Mouse (Mus musculus): ENCODE results near the gene St3gal3. TPM values are rescaled to one million over a fixed set of nuclear protein-coding genes. Genes with fewer than 3 reads are reported as not detected.

The St3gal3 gene
- polyA plus RNA-seq, 1 experiment from 2014 or later, result 9.3 TPM

GRCm38 (mm10) chr4:118019218-118019617 is 115.5 kb downstream of the St3gal3 start:
- DNase-seq (no peak), ATAC-seq (ENCODE audit: low FRiP score, low TSS enrichment) (no peak)
- Histone ChIP-seq H3K27ac (replicated peaks; ENCODE audit: low read depth, low read length) (no peak overlapping the region), H3K4me1 (ENCODE audit: control insufficient read depth, insufficient read depth, low read length) (0 out of 2 replicates have a peak, but pooled peaks cover 4% of the 10 kb centered on the region), H3K4me3 (replicated peaks; ENCODE audit: low read depth, low read length) (no peak overlapping the region), H3K9me3 (ENCODE audit: control insufficient read depth, low read length) (no peaks in the 10 kb centered on the region), H3K27me3 (ENCODE audit: control insufficient read depth, insufficient read depth, low read length) (no peaks in the 10 kb centered on the region), H3K9ac (replicated peaks; ENCODE audit: low read length) (no peak overlapping the region), H3K4me2 (ENCODE audit: low read length) (no peak overlapping the region), H3K36me3 (ENCODE audit: control insufficient read depth, insufficient read depth, low read length) (no peaks in the 10 kb centered on the region)
- 74% methylated on average over 5 of the region's 5 CpGs for WGBS

- DNase-seq (no peak), ATAC-seq (ENCODE audit: low FRiP score, low TSS enrichment) (no peak)
- no peaks in the 10 kb centered on the region for H3K9me3 ChIP-seq (ENCODE audit: control insufficient read depth, low read length)
- H3K4me1 ChIP-seq (ENCODE audit: control insufficient read depth, insufficient read depth, low read length), result 0 out of 2 replicates have a peak, but pooled peaks cover 4% of the 10 kb centered on the region
- H3K27me3 ChIP-seq (ENCODE audit: control insufficient read depth, insufficient read depth, low read length), result no peaks in the 10 kb centered on the region
- no peak overlapping the region for H3K9ac ChIP-seq (replicated peaks; ENCODE audit: low read length)
- 83% methylated on average over 16 of the region's 16 CpGs for WGBS
- H3K4me3 ChIP-seq (replicated peaks; ENCODE audit: low read depth, low read length), result no peak overlapping the region
- no peak overlapping the region for H3K27ac ChIP-seq (replicated peaks; ENCODE audit: low read depth, low read length)
- H3K36me3 ChIP-seq (ENCODE audit: control insufficient read depth, insufficient read depth, low read length), result 0 out of 2 replicates have a peak, but pooled peaks cover 4% of the 10 kb centered on the region
- no peak overlapping the region for H3K4me2 ChIP-seq (ENCODE audit: low read length)
Observed at GRCm38 (mm10) chr4:118017021-118017805, 117.5 kb downstream of the St3gal3 start.

- H3K4me2 ChIP-seq (ENCODE audit: low read length), result no peak overlapping the region
- H3K27ac ChIP-seq (replicated peaks; ENCODE audit: low read depth, low read length), result no peak overlapping the region
- no peak overlapping the region for H3K9ac ChIP-seq (replicated peaks; ENCODE audit: low read length)
- H3K36me3 ChIP-seq (ENCODE audit: control insufficient read depth, insufficient read depth, low read length), result 0 out of 2 replicates have a peak, but pooled peaks cover 4% of the 10 kb centered on the region
- 0 out of 2 replicates have a peak, but pooled peaks cover 4% of the 10 kb centered on the region for H3K4me1 ChIP-seq (ENCODE audit: control insufficient read depth, insufficient read depth, low read length)
- 79% methylated on average over 10 of the region's 10 CpGs for WGBS
- ATAC-seq (ENCODE audit: low FRiP score, low TSS enrichment), result no peak
- no peaks in the 10 kb centered on the region for H3K27me3 ChIP-seq (ENCODE audit: control insufficient read depth, insufficient read depth, low read length)
- H3K4me3 ChIP-seq (replicated peaks; ENCODE audit: low read depth, low read length), result no peak overlapping the region
- no peak for DNase-seq
- H3K9me3 ChIP-seq (ENCODE audit: control insufficient read depth, low read length), result no peaks in the 10 kb centered on the region
Observed at GRCm38 (mm10) chr4:118016323-118016911, 118.3 kb downstream of the St3gal3 start.

GRCm38 (mm10) chr4:118015636-118016035 is 119.1 kb downstream of the St3gal3 start:
- 0 out of 2 replicates have a peak, but pooled peaks cover 4% of the 10 kb centered on the region for H3K4me1 ChIP-seq (ENCODE audit: control insufficient read depth, insufficient read depth, low read length)
- H3K4me3 ChIP-seq (replicated peaks; ENCODE audit: low read depth, low read length), result no peak overlapping the region
- ATAC-seq (ENCODE audit: low FRiP score, low TSS enrichment) (no peak), DNase-seq (no peak)
- no peak overlapping the region for H3K4me2 ChIP-seq (ENCODE audit: low read length)
- H3K36me3 ChIP-seq (ENCODE audit: control insufficient read depth, insufficient read depth, low read length), result 0 out of 2 replicates have a peak, but pooled peaks cover 4% of the 10 kb centered on the region
- no peak overlapping the region for H3K27ac ChIP-seq (replicated peaks; ENCODE audit: low read depth, low read length)
- 60% methylated on average over 6 of the region's 6 CpGs for whole genome bisulfite sequencing
- H3K9ac ChIP-seq (replicated peaks; ENCODE audit: low read length), result no peak overlapping the region
- H3K9me3 ChIP-seq (ENCODE audit: control insufficient read depth, low read length), result no peaks in the 10 kb centered on the region
- no peaks in the 10 kb centered on the region for H3K27me3 ChIP-seq (ENCODE audit: control insufficient read depth, insufficient read depth, low read length)

GRCm38 (mm10) chr4:118015126-118015525 is 119.6 kb downstream of the St3gal3 start:
- WGBS, result 93% methylated on average over 11 of the region's 11 CpGs
- Histone ChIP-seq H3K9me3 (ENCODE audit: control insufficient read depth, low read length) (no peaks in the 10 kb centered on the region), H3K4me2 (ENCODE audit: low read length) (no peak overlapping the region), H3K36me3 (ENCODE audit: control insufficient read depth, insufficient read depth, low read length) (0 out of 2 replicates have a peak, but pooled peaks cover 4% of the 10 kb centered on the region), H3K4me1 (ENCODE audit: control insufficient read depth, insufficient read depth, low read length) (0 out of 2 replicates have a peak, but pooled peaks cover 4% of the 10 kb centered on the region), H3K27me3 (ENCODE audit: control insufficient read depth, insufficient read depth, low read length) (no peaks in the 10 kb centered on the region), H3K9ac (replicated peaks; ENCODE audit: low read length) (no peak overlapping the region), H3K4me3 (replicated peaks; ENCODE audit: low read depth, low read length) (no peak overlapping the region), H3K27ac (replicated peaks; ENCODE audit: low read depth, low read length) (no peak overlapping the region)
- no peak for DNase-seq
- no peak for ATAC-seq (ENCODE audit: low FRiP score, low TSS enrichment)

DNA sequence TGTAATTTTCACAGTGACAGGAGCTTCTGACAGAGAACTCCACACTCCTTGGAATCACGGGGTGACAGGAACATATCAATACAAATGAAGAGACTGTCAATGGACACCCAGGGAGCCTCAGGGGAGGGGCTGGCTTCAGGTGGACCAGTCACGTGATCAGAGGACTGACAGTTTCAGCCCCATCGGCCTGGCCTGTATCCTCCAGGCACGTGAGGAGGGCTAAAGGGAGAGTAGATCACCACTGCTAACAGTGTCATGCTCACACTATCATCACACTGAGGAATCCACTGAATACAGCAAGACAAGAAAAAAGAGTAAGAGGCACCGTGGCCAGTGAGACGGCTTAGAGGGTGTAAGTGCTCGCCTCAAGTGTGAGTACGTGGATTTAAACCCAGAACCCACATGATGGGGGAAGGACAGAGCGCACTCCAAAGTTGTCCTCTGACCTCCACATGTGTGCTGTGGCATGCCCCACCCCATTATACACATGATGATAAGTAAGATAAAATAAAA is 124.0 kb downstream of the St3gal3 start:
- DNase-seq, result no peak
- 77% methylated on average over 9 of the region's 9 CpGs for WGBS
- ATAC-seq (ENCODE audit: low FRiP score, low TSS enrichment), result no peak

GRCm38 (mm10) chr4:118008433-118009033 is 126.2 kb downstream of the St3gal3 start:
- Histone ChIP-seq H3K4me3 (replicated peaks; ENCODE audit: low read depth, low read length) (no peak overlapping the region), H3K27me3 (ENCODE audit: control insufficient read depth, insufficient read depth, low read length) (no peaks in the 10 kb centered on the region), H3K4me2 (ENCODE audit: low read length) (no peak overlapping the region), H3K9me3 (ENCODE audit: control insufficient read depth, low read length) (no peaks in the 10 kb centered on the region), H3K36me3 (ENCODE audit: control insufficient read depth, insufficient read depth, low read length) (0 out of 2 replicates have a peak, but pooled peaks cover 3% of the 10 kb centered on the region), H3K27ac (replicated peaks; ENCODE audit: low read depth, low read length) (no peak overlapping the region), H3K9ac (replicated peaks; ENCODE audit: low read length) (no peak overlapping the region), H3K4me1 (ENCODE audit: control insufficient read depth, insufficient read depth, low read length) (no peaks in the 10 kb centered on the region)
- WGBS, result 83% methylated on average over 6 of the region's 6 CpGs
- DNase-seq (no peak), ATAC-seq (ENCODE audit: low FRiP score, low TSS enrichment) (no peak)

More for the DNA sequence above, 124.0 kb downstream of the St3gal3 start:
- no peaks in the 10 kb centered on the region for H3K27me3 ChIP-seq (ENCODE audit: control insufficient read depth, insufficient read depth, low read length)
- H3K36me3 ChIP-seq (ENCODE audit: control insufficient read depth, insufficient read depth, low read length), result 0 out of 2 replicates have a peak, but pooled peaks cover 4% of the 10 kb centered on the region
- no peak overlapping the region for H3K4me3 ChIP-seq (replicated peaks; ENCODE audit: low read depth, low read length)
- no peak overlapping the region for H3K4me2 ChIP-seq (ENCODE audit: low read length)
- H3K4me1 ChIP-seq (ENCODE audit: control insufficient read depth, insufficient read depth, low read length), result 0 out of 2 replicates have a peak, but pooled peaks cover 3% of the 10 kb centered on the region
- H3K9me3 ChIP-seq (ENCODE audit: control insufficient read depth, low read length), result no peaks in the 10 kb centered on the region
- H3K9ac ChIP-seq (replicated peaks; ENCODE audit: low read length), result no peak overlapping the region
- H3K27ac ChIP-seq (replicated peaks; ENCODE audit: low read depth, low read length), result no peak overlapping the region

DNA sequence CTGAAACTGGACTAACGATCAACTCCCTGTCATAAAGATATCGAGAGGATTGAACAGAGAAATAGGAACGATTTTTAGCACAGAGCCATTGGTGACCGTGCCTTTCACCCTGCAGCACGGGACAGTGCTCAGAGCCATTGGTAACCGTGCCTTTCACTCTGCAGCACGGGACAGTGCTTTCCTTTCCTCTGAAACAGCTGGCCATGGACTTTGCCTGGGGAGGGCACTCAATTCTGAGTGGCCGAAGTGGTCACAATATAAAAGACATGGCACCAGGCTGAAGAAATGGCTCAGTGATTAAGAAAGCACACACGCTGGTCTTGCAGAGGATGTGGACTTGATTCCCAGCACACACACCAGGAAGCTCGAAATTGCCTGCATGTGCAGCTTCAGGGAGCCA is 133.4 kb downstream of the St3gal3 start:
- 72% methylated on average over 10 of the region's 10 CpGs for WGBS
- H3K4me1 ChIP-seq (ENCODE audit: control insufficient read depth, insufficient read depth, low read length), result peaks cover 13% of the 10 kb centered on the region
- H3K4me3 ChIP-seq (replicated peaks; ENCODE audit: low read depth, low read length), result no peak overlapping the region
- no peak overlapping the region for H3K27ac ChIP-seq (replicated peaks; ENCODE audit: low read depth, low read length)
- no peak for DNase-seq
- H3K27me3 ChIP-seq (ENCODE audit: control insufficient read depth, insufficient read depth, low read length), result no peaks in the 10 kb centered on the region
- no peak for ATAC-seq (ENCODE audit: low FRiP score, low TSS enrichment)
- H3K9me3 ChIP-seq (ENCODE audit: control insufficient read depth, low read length), result no peaks in the 10 kb centered on the region
- H3K9ac ChIP-seq (replicated peaks; ENCODE audit: low read length), result no peak overlapping the region
- H3K4me2 ChIP-seq (ENCODE audit: low read length), result no peak overlapping the region
- H3K36me3 ChIP-seq (ENCODE audit: control insufficient read depth, insufficient read depth, low read length), result no peaks in the 10 kb centered on the region
